ENCODE assay signal across 8 mouse cellular contexts in genomic region chr10:25296657-25297369, GRCm38 (mm10). TPM values are rescaled to one million over a fixed set of nuclear protein-coding genes. Genes with fewer than 3 reads are reported as not detected.
DNase-seq lines count a peak whose midpoint lies in the region; ATAC-seq lines count a peak whose summit lies in the region.

No protein-coding gene starts in this region.

- peak; percentile 71 for DNase-seq in R1 (ENCODE audit: low read depth, low spot score)
- peak; percentile 76 to 84 for DNase-seq in cerebellum, postnatal 36 days
- peak; percentile 64 to 75 for DNase-seq in frontal cortex, postnatal 25 days (ENCODE audit: low spot score in 2 of 2)
- DNase-seq in left cerebral cortex, adult 11 months (ENCODE audit: low spot score), result peak; percentile 74
- peak; percentile 93 for DNase-seq in lung, postnatal 36 days
- DNase-seq in retina, embryonic 14.5 days (ENCODE audit: low spot score), result peak; percentile 86
- DNase-seq in thymus, postnatal 36 days, result peak; percentile 69 to 72

- peak; percentile 94 for ATAC-seq in hindbrain, embryonic 13.5 days (ENCODE audit: low FRiP score)

- peak overlapping the region; percentile 68 for H3K4me3 ChIP-seq in hindbrain, embryonic 13.5 days

- peaks cover 10% of the 10 kb centered on the region for H3K4me1 ChIP-seq in hindbrain, embryonic 13.5 days (replicated peaks)

- H3K27ac ChIP-seq in hindbrain, embryonic 13.5 days, result peak overlapping the region; percentile 89

- no peaks in the 10 kb centered on the region for H3K36me3 ChIP-seq in hindbrain, embryonic 13.5 days

- H3K9me3 ChIP-seq in hindbrain, embryonic 13.5 days, result no peaks in the 10 kb centered on the region

- H3K4me2 ChIP-seq in hindbrain, embryonic 13.5 days, result peak overlapping the region; percentile 63

- H3K9ac ChIP-seq in hindbrain, embryonic 13.5 days, result peak overlapping the region; percentile 87

- WGBS in hindbrain, embryonic 13.5 days, result under 1% methylated on average over 44 of the region's 81 CpGs

- H3K27me3 ChIP-seq in hindbrain, embryonic 13.5 days, result no peaks in the 10 kb centered on the region

RNA-seq across cellular contexts. Expression of gene Akap7, which starts 10.9 kb away (rescaled TPM):
- polyA plus RNA-seq in hindbrain, embryonic 13.5 days (2015; fragmentation: Nextera tagmentation; extraction: Ambion mirVana), result 28.1 and 31.5 TPM in 2 replicates

Comparison
In these comparisons a context has a peak if more than half of its experiments do, and no peak if none do; other contexts are left out.
1. Peak in every context shown above with its lines: DNase-seq, ATAC-seq, H3K4me3 ChIP-seq and H3K27ac ChIP-seq.